Mouse (Mus musculus): ENCODE data around the gene 4930415O20Rik. TPM values are rescaled to one million over a fixed set of nuclear protein-coding genes. Genes with fewer than 3 reads are reported as not detected.

The 4930415O20Rik gene
- total and polyA plus RNA-seq, 2 experiments from 2014 or later: not detected

GRCm38 (mm10) chr15:98591396-98591795 is 20.6 kb downstream of the 4930415O20Rik start:
- ATAC-seq (no peak), DNase-seq (ENCODE audit: low spot score) (no peak)
- H3K9ac ChIP-seq (replicated peaks; ENCODE audit: low read length): no peak overlapping the region
- H3K27me3 ChIP-seq (ENCODE audit: insufficient read depth, low read length): no peaks in the 10 kb centered on the region
- H3K4me3 ChIP-seq (ENCODE audit: low read length): no peak overlapping the region
- H3K27ac ChIP-seq: no peak overlapping the region
- TF ChIP-seq CTCF (IDR thresholded peaks at IDR 0.05; ENCODE audit: low read depth): no peak
- 63% methylated on average over 4 of the region's 4 CpGs for WGBS
- H3K9me3 ChIP-seq (ENCODE audit: low read length): no peaks in the 10 kb centered on the region
- H3K4me2 ChIP-seq (ENCODE audit: low read depth, low read length): no peak overlapping the region
- H3K4me1 ChIP-seq (ENCODE audit: insufficient read depth, low read length): no peaks in the 10 kb centered on the region
- peaks cover 53% of the 10 kb centered on the region for H3K36me3 ChIP-seq (ENCODE audit: insufficient read depth, low read length)

- no peak for TF ChIP-seq CTCF (IDR thresholded peaks at IDR 0.05; ENCODE audit: low read depth)
- H3K9ac ChIP-seq (replicated peaks; ENCODE audit: low read length): no peak overlapping the region
- ATAC-seq (no peak), DNase-seq (ENCODE audit: low spot score) (no peak)
- no peaks in the 10 kb centered on the region for H3K4me1 ChIP-seq (ENCODE audit: insufficient read depth, low read length)
- H3K27me3 ChIP-seq (ENCODE audit: insufficient read depth, low read length): no peaks in the 10 kb centered on the region
- no peak overlapping the region for H3K27ac ChIP-seq
- WGBS: 83% methylated on average over 19 of the region's 19 CpGs
- H3K4me3 ChIP-seq (ENCODE audit: low read length): no peak overlapping the region
- H3K36me3 ChIP-seq (ENCODE audit: insufficient read depth, low read length): peaks cover 73% of the 10 kb centered on the region
- no peaks in the 10 kb centered on the region for H3K9me3 ChIP-seq (ENCODE audit: low read length)
- no peak overlapping the region for H3K4me2 ChIP-seq (ENCODE audit: low read depth, low read length)
These were observed 23.4 kb downstream of the 4930415O20Rik start for GRCm38 (mm10) chr15:98594193-98594592.

GRCm38 (mm10) chr15:98595049-98595448 is 24.2 kb downstream of the 4930415O20Rik start:
- no peak for TF ChIP-seq CTCF (IDR thresholded peaks at IDR 0.05; ENCODE audit: low read depth)
- Histone ChIP-seq H3K4me2 (ENCODE audit: low read depth, low read length) (no peak overlapping the region), H3K27ac (no peak overlapping the region), H3K9me3 (ENCODE audit: low read length) (no peaks in the 10 kb centered on the region), H3K4me3 (ENCODE audit: low read length) (no peak overlapping the region), H3K4me1 (ENCODE audit: insufficient read depth, low read length) (no peaks in the 10 kb centered on the region), H3K9ac (replicated peaks; ENCODE audit: low read length) (no peak overlapping the region), H3K36me3 (ENCODE audit: insufficient read depth, low read length) (peaks cover 73% of the 10 kb centered on the region), H3K27me3 (ENCODE audit: insufficient read depth, low read length) (no peaks in the 10 kb centered on the region)
- DNase-seq (ENCODE audit: low spot score): no peak
- no peak for ATAC-seq
- 96% methylated on average over 5 of the region's 5 CpGs for WGBS

GRCm38 (mm10) chr15:98596609-98597008 is 25.8 kb downstream of the 4930415O20Rik start:
- no peak for ATAC-seq
- no peak overlapping the region for H3K27ac ChIP-seq

GRCm38 (mm10) chr15:98600036-98600709 is 29.4 kb downstream of the 4930415O20Rik start:
- 77% methylated on average over 12 of the region's 12 CpGs for WGBS
- no peak for DNase-seq (ENCODE audit: low spot score)
- Histone ChIP-seq H3K9me3 (ENCODE audit: low read length) (no peaks in the 10 kb centered on the region), H3K27ac (no peak overlapping the region), H3K36me3 (ENCODE audit: insufficient read depth, low read length) (peaks cover 48% of the 10 kb centered on the region), H3K4me1 (ENCODE audit: insufficient read depth, low read length) (no peaks in the 10 kb centered on the region), H3K9ac (replicated peaks; ENCODE audit: low read length) (no peak overlapping the region), H3K27me3 (ENCODE audit: insufficient read depth, low read length) (no peaks in the 10 kb centered on the region), H3K4me2 (ENCODE audit: low read depth, low read length) (no peak overlapping the region), H3K4me3 (ENCODE audit: low read length) (no peak overlapping the region)
- TF ChIP-seq CTCF (IDR thresholded peaks at IDR 0.05; ENCODE audit: low read depth): no peak
- ATAC-seq: no peak

More at GRCm38 (mm10) chr15:98596609-98597008, 25.8 kb downstream of the 4930415O20Rik start:
- no peak overlapping the region for H3K9ac ChIP-seq (replicated peaks; ENCODE audit: low read length)
- H3K27me3 ChIP-seq (ENCODE audit: insufficient read depth, low read length): no peaks in the 10 kb centered on the region
- no peaks in the 10 kb centered on the region for H3K9me3 ChIP-seq (ENCODE audit: low read length)
- WGBS: 91% methylated on average over 14 of the region's 14 CpGs
- no peak overlapping the region for H3K4me3 ChIP-seq (ENCODE audit: low read length)
- H3K4me2 ChIP-seq (ENCODE audit: low read depth, low read length): no peak overlapping the region
- no peaks in the 10 kb centered on the region for H3K4me1 ChIP-seq (ENCODE audit: insufficient read depth, low read length)
- peaks cover 73% of the 10 kb centered on the region for H3K36me3 ChIP-seq (ENCODE audit: insufficient read depth, low read length)
- DNase-seq (ENCODE audit: low spot score): no peak
- TF ChIP-seq CTCF (IDR thresholded peaks at IDR 0.05; ENCODE audit: low read depth): no peak

GRCm38 (mm10) chr15:98601832-98602190 is 31.0 kb downstream of the 4930415O20Rik start:
- no peaks in the 10 kb centered on the region for H3K4me1 ChIP-seq (ENCODE audit: insufficient read depth, low read length)
- H3K9ac ChIP-seq (replicated peaks; ENCODE audit: low read length): 0 out of 2 replicates have a peak overlapping the region, but pooled peaks have one; percentile 15
- 71% methylated on average over 7 of the region's 7 CpGs for WGBS
- H3K4me3 ChIP-seq (ENCODE audit: low read length): no peak overlapping the region
- DNase-seq (ENCODE audit: low spot score) (no peak), ATAC-seq (no peak)
- peaks cover 32% of the 10 kb centered on the region for H3K36me3 ChIP-seq (ENCODE audit: insufficient read depth, low read length)
- no peak overlapping the region for H3K4me2 ChIP-seq (ENCODE audit: low read depth, low read length)
- TF ChIP-seq CTCF (IDR thresholded peaks at IDR 0.05; ENCODE audit: low read depth): no peak
- no peak overlapping the region for H3K27ac ChIP-seq
- H3K27me3 ChIP-seq (ENCODE audit: insufficient read depth, low read length): no peaks in the 10 kb centered on the region
- no peaks in the 10 kb centered on the region for H3K9me3 ChIP-seq (ENCODE audit: low read length)

- no peak for ATAC-seq
- H3K4me2 ChIP-seq (ENCODE audit: low read depth, low read length): peak overlapping the region; percentile 11; the same call in 1 of the 2 replicates
- no peaks in the 10 kb centered on the region for H3K9me3 ChIP-seq (ENCODE audit: low read length)
- H3K4me1 ChIP-seq (ENCODE audit: insufficient read depth, low read length): 0 out of 2 replicates have a peak, but pooled peaks cover under 1% of the 10 kb centered on the region
- H3K9ac ChIP-seq (replicated peaks; ENCODE audit: low read length): peak overlapping the region; percentile 15; the same call in 1 of the 2 replicates
- no peaks in the 10 kb centered on the region for H3K27me3 ChIP-seq (ENCODE audit: insufficient read depth, low read length)
- no peak overlapping the region for H3K27ac ChIP-seq
- peaks cover 27% of the 10 kb centered on the region for H3K36me3 ChIP-seq (ENCODE audit: insufficient read depth, low read length)
- no peak overlapping the region for H3K4me3 ChIP-seq (ENCODE audit: low read length)
- no peak for DNase-seq (ENCODE audit: low spot score)
- TF ChIP-seq CTCF (IDR thresholded peaks at IDR 0.05; ENCODE audit: low read depth): no peak
- 58% methylated on average over 13 of the region's 13 CpGs for WGBS
These were observed 31.5 kb downstream of the 4930415O20Rik start for GRCm38 (mm10) chr15:98602191-98602881.

All from hindbrain, postnatal 0 days (tissue).